8 mouse cellular contexts compared by ENCODE assay signal in the genomic region with DNA sequence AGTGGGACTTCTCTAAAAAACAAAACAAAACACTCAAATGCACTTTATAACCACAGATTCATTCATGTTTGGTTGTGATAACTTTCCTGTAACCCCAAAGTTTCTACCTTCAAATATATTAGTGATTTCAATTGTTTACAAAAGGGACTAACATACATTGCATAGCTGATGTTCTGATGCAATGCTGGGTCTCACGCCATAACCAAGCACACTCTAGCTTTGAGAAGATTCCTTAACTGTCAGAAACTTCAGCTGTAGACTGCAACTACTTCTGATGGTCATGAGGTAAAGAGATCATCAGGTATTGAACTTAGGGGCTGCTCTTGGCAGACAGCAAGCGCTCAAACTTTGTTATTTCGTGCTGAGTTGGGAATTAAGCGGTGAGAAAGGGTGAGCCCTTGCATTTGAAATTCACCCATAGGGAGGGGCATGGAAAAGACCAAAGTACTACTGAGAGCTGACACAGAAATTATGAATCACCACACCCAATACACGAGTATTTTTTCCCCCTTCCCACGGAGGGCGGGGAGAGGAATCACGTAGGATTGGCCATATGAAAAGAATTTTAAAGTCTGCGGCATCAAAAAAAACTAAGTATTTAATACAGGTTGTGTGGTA. TPM values are rescaled to one million over a fixed set of nuclear protein-coding genes. Genes with fewer than 3 reads are reported as not detected.
DNase-seq lines count a peak whose midpoint lies in the region; ATAC-seq and TF ChIP-seq lines count a peak whose summit lies in the region.

No protein-coding gene starts in this region.

- intact Hi-C loops in heart, postnatal 10 days (cut with DNase I): no loop called here

- H3K27ac ChIP-seq in heart, embryonic 10.5 days: peak overlapping the region; percentile 97
- H3K27ac ChIP-seq in ES-E14 (ENCODE audit: insufficient read depth, low read depth, low read length, poor library complexity, severe bottlenecking): peak overlapping the region; percentile 94; the same call in 1 of the 2 replicates
- no peak overlapping the region for H3K27ac ChIP-seq in hindbrain, embryonic 11.5 days (ENCODE audit: low read depth, low read length)
- H3K27ac ChIP-seq in midbrain, embryonic 11.5 days (ENCODE audit: low read depth, low read length): 0 out of 2 replicates have a peak overlapping the region, but pooled peaks have one; percentile 81

- H3K4me2 ChIP-seq in hindbrain, embryonic 11.5 days (replicated peaks; ENCODE audit: low read depth, low read length): peak overlapping the region; percentile 57
- peak overlapping the region; percentile 80 for H3K4me2 ChIP-seq in midbrain, embryonic 11.5 days

- H3K36me3 ChIP-seq in heart, embryonic 10.5 days: peaks cover 6% of the 10 kb centered on the region; the same call in 1 of the 2 replicates
- H3K36me3 ChIP-seq in ES-E14 (ENCODE audit: control insufficient read depth, insufficient read depth, low read length, poor library complexity, severe bottlenecking): peaks cover 3% of the 10 kb centered on the region; the same call in 1 of the 2 replicates
- no peaks in the 10 kb centered on the region for H3K36me3 ChIP-seq in hindbrain, embryonic 11.5 days (ENCODE audit: control insufficient read depth, insufficient read depth, low read length)
- H3K36me3 ChIP-seq in midbrain, embryonic 11.5 days (ENCODE audit: control insufficient read depth, insufficient read depth, low read length): no peaks in the 10 kb centered on the region

- no peaks in the 10 kb centered on the region for H3K9me3 ChIP-seq in heart, embryonic 10.5 days
- no peaks in the 10 kb centered on the region for H3K9me3 ChIP-seq in ES-E14 (ENCODE audit: control insufficient read depth, insufficient read depth, low read depth, low read length)
- H3K9me3 ChIP-seq in hindbrain, embryonic 11.5 days (ENCODE audit: control insufficient read depth, low read length): no peaks in the 10 kb centered on the region
- no peaks in the 10 kb centered on the region for H3K9me3 ChIP-seq in midbrain, embryonic 11.5 days (ENCODE audit: control insufficient read depth, low read length)

- peaks cover 16% of the 10 kb centered on the region for H3K4me1 ChIP-seq in heart, embryonic 10.5 days
- peaks cover 2% of the 10 kb centered on the region in 2 experiments; a peak in 2 of 4 replicates for H3K4me1 ChIP-seq in ES-E14 (ENCODE audit: control insufficient read depth in 2 of 2, insufficient read depth in 2 of 2, low read length in 2 of 2, poor library complexity in 1 of 2)
- no peaks in the 10 kb centered on the region for H3K4me1 ChIP-seq in hindbrain, embryonic 11.5 days (replicated peaks; ENCODE audit: control insufficient read depth, insufficient read depth, low read length)
- H3K4me1 ChIP-seq in midbrain, embryonic 11.5 days (ENCODE audit: control insufficient read depth, insufficient read depth, low read length): peaks cover 10% of the 10 kb centered on the region

- peak overlapping the region; percentile 100; the same call in 1 of the 2 replicates for H3K9ac ChIP-seq in ES-E14 (ENCODE audit: insufficient read depth, low read depth, low read length, poor library complexity, severe bottlenecking)
- H3K9ac ChIP-seq in hindbrain, embryonic 11.5 days (ENCODE audit: low read depth, low read length): peak overlapping the region; percentile 99
- H3K9ac ChIP-seq in midbrain, embryonic 11.5 days (ENCODE audit: low read length): peak overlapping the region; percentile 98

- H3K27me3 ChIP-seq in heart, embryonic 10.5 days (ENCODE audit: insufficient read depth, poor library complexity, severe bottlenecking): no peaks in the 10 kb centered on the region
- H3K27me3 ChIP-seq in hindbrain, embryonic 11.5 days (ENCODE audit: control insufficient read depth, insufficient read depth, low read length): no peaks in the 10 kb centered on the region
- no peaks in the 10 kb centered on the region for H3K27me3 ChIP-seq in midbrain, embryonic 11.5 days (ENCODE audit: control insufficient read depth, insufficient read depth, low read length)

- in situ Hi-C loops in ES-E14 (cut with MboI; ENCODE audit: low sequenced_read_pairs in 2 of 2, unreplicated experiment in 2 of 2): no loop called here

- DNase-seq in heart, embryonic 10.5 days (ENCODE audit: low spot score): no peak
- DNase-seq in heart, postnatal 10 days: no peak
- no peak for DNase-seq in ES-E14 (ENCODE audit: low read depth, low spot score)
- DNase-seq in hindbrain, embryonic 11.5 days (ENCODE audit: low spot score): peak; percentile 16
- peak; percentile 85 for DNase-seq in midbrain, embryonic 11.5 days (ENCODE audit: low spot score, missing footprints)
- no peak for DNase-seq in adrenal gland, adult 8-10 months
- DNase-seq in thymus, postnatal 36 days: no peak
- no peak for DNase-seq in gastrocnemius, postnatal 25 days

- H3K4me3 ChIP-seq in heart, embryonic 10.5 days: peak overlapping the region; percentile 91
- peak overlapping the region; percentile 98 to 100 for H3K4me3 ChIP-seq in ES-E14 (ENCODE audit: insufficient read depth in 1 of 2, low read depth in 1 of 2, low read length in 2 of 2, poor library complexity in 1 of 2, severe bottlenecking in 1 of 2)
- peak overlapping the region; percentile 82 for H3K4me3 ChIP-seq in hindbrain, embryonic 11.5 days (ENCODE audit: low read depth, low read length)
- peak overlapping the region; percentile 92 for H3K4me3 ChIP-seq in midbrain, embryonic 11.5 days (ENCODE audit: low read depth, low read length)

- WGBS in heart, embryonic 10.5 days: 17% methylated on average over 9 of the region's 9 CpGs
- WGBS in hindbrain, embryonic 11.5 days: 16% methylated on average over 9 of the region's 9 CpGs
- WGBS in midbrain, embryonic 11.5 days: 17% methylated on average over 9 of the region's 9 CpGs

- ATAC-seq in hindbrain, embryonic 11.5 days (ENCODE audit: low FRiP score): no peak
- no peak for ATAC-seq in midbrain, embryonic 11.5 days (ENCODE audit: low FRiP score)

TF ChIP-seq in ES-E14, 5 proteins besides CTCF, POLR2A, EP300 and RAD21:
- no peak for TF ChIP-seq CHD2 (IDR thresholded peaks at IDR 0.05; ENCODE audit: low read depth, low read length)
- TF ChIP-seq ZC3H11A (IDR thresholded peaks at IDR 0.05; ENCODE audit: borderline replicate concordance, low read depth, low read length): no peak
- TF ChIP-seq ZNF384 (IDR thresholded peaks at IDR 0.05; ENCODE audit: low read depth, low read length): no peak
- TF ChIP-seq MAFK (IDR thresholded peaks at IDR 0.05; ENCODE audit: insufficient read depth, low read depth, low read length): no peak
- no peak for TF ChIP-seq HCFC1 (IDR thresholded peaks at IDR 0.05; ENCODE audit: borderline replicate concordance, insufficient read depth, low read length)

RNA-seq across cellular contexts. Expression of gene Uba3, which starts 1.1 kb away (rescaled TPM):
- 88.8 and 90.6 TPM in 2 replicates for polyA plus RNA-seq in heart, embryonic 10.5 days (2016; fragmentation: Nextera tagmentation; extraction: Ambion mirVana)
- 10 to 100 TPM; 74.8 to 75.1 TPM for total RNA-seq in heart, postnatal 10 days (2021)
- total RNA-seq in ES-E14 (2012; rRNA removed): 70.3 and 76.4 TPM in 2 replicates
- polyA plus RNA-seq in hindbrain, embryonic 11.5 days (2014; fragmentation: Nextera tagmentation; extraction: Ambion mirVana): 104 and 111 TPM in 2 replicates
- 99.4 and 101 TPM in 2 replicates for polyA plus RNA-seq in midbrain, embryonic 11.5 days (2014; fragmentation: Nextera tagmentation; extraction: Ambion mirVana)
- 10 to 100 TPM; 51.9 to 66.2 (median 63.3) TPM for total RNA-seq in adrenal gland, adult 8-10 months (2022)
- total RNA-seq in gastrocnemius, postnatal 25 days (2021): 10 to 100 TPM; 34.1 to 35.3 TPM

RNA-seq across cellular contexts. Expression of gene Arl6ip5, which starts 6.1 kb away (rescaled TPM):
- polyA plus RNA-seq in heart, embryonic 10.5 days (2016; fragmentation: Nextera tagmentation; extraction: Ambion mirVana): 54.5 and 87.5 TPM in 2 replicates
- total RNA-seq in heart, postnatal 10 days (2021): 100 to 1,000 TPM in 1 of 2 experiments, 10 to 100 TPM in 1; 98.4 to 107 TPM
- total RNA-seq in ES-E14 (2012; rRNA removed): 46.5 and 64.5 TPM in 2 replicates
- 40.4 and 48.0 TPM in 2 replicates for polyA plus RNA-seq in hindbrain, embryonic 11.5 days (2014; fragmentation: Nextera tagmentation; extraction: Ambion mirVana)
- 41.4 and 41.8 TPM in 2 replicates for polyA plus RNA-seq in midbrain, embryonic 11.5 days (2014; fragmentation: Nextera tagmentation; extraction: Ambion mirVana)
- total RNA-seq in adrenal gland, adult 8-10 months (2022): 100 to 1,000 TPM; 114 to 145 (median 129) TPM
- 100 to 1,000 TPM; 132 to 165 TPM for total RNA-seq in gastrocnemius, postnatal 25 days (2021)

RNA-seq across cellular contexts. Expression of gene Tmf1, which starts 25.4 kb away (rescaled TPM):
- polyA plus RNA-seq in heart, embryonic 10.5 days (2016; fragmentation: Nextera tagmentation; extraction: Ambion mirVana): 23.8 and 24.0 TPM in 2 replicates
- total RNA-seq in heart, postnatal 10 days (2021): 10 to 100 TPM; 34.3 to 36.3 TPM
- 25.8 and 28.2 TPM in 2 replicates for total RNA-seq in ES-E14 (2012; rRNA removed)
- 34.4 and 42.5 TPM in 2 replicates for polyA plus RNA-seq in hindbrain, embryonic 11.5 days (2014; fragmentation: Nextera tagmentation; extraction: Ambion mirVana)
- polyA plus RNA-seq in midbrain, embryonic 11.5 days (2014; fragmentation: Nextera tagmentation; extraction: Ambion mirVana): 29.9 and 34.6 TPM in 2 replicates
- 10 to 100 TPM; 45.7 to 50.8 (median 47.5) TPM for total RNA-seq in adrenal gland, adult 8-10 months (2022)
- 10 to 100 TPM; 35.7 to 40.0 TPM for total RNA-seq in gastrocnemius, postnatal 25 days (2021)

RNA-seq across cellular contexts. Expression of gene Lmod3, which starts 48.2 kb away (rescaled TPM):
- 10.5 and 17.5 TPM in 2 replicates for polyA plus RNA-seq in heart, embryonic 10.5 days (2016; fragmentation: Nextera tagmentation; extraction: Ambion mirVana)
- total RNA-seq in heart, postnatal 10 days (2021): 10 to 100 TPM; 45.8 to 66.3 TPM
- 0.09 TPM in 1 of 2 replicates, not detected in the other for total RNA-seq in ES-E14 (2012; rRNA removed)
- 0.42 and 0.66 TPM in 2 replicates for polyA plus RNA-seq in hindbrain, embryonic 11.5 days (2014; fragmentation: Nextera tagmentation; extraction: Ambion mirVana)
- 0.08 TPM in 1 of 2 replicates, not detected in the other for polyA plus RNA-seq in midbrain, embryonic 11.5 days (2014; fragmentation: Nextera tagmentation; extraction: Ambion mirVana)
- total RNA-seq in adrenal gland, adult 8-10 months (2022): under 1 TPM in 2 of 4 experiments, not detected in 2; 0.15 to 0.16 TPM
- total RNA-seq in gastrocnemius, postnatal 25 days (2021): 100 to 1,000 TPM; 143 to 148 TPM

RNA-seq across cellular contexts. Expression of gene Eogt, which starts 55.4 kb away (rescaled TPM):
- polyA plus RNA-seq in heart, embryonic 10.5 days (2016; fragmentation: Nextera tagmentation; extraction: Ambion mirVana): 11.2 and 14.9 TPM in 2 replicates
- 10 to 100 TPM; 18.6 to 20.9 TPM for total RNA-seq in heart, postnatal 10 days (2021)
- 7.7 and 10.3 TPM in 2 replicates for total RNA-seq in ES-E14 (2012; rRNA removed)
- 8.4 and 8.6 TPM in 2 replicates for polyA plus RNA-seq in hindbrain, embryonic 11.5 days (2014; fragmentation: Nextera tagmentation; extraction: Ambion mirVana)
- polyA plus RNA-seq in midbrain, embryonic 11.5 days (2014; fragmentation: Nextera tagmentation; extraction: Ambion mirVana): 7.9 and 8.3 TPM in 2 replicates
- 10 to 100 TPM; 31.5 to 56.0 (median 44.0) TPM for total RNA-seq in adrenal gland, adult 8-10 months (2022)
- 1 to 10 TPM; 4.1 to 6.0 TPM for total RNA-seq in gastrocnemius, postnatal 25 days (2021)

Comparison
In these comparisons a context has a peak if more than half of its experiments do, and no peak if none do; other contexts are left out.
1. DNase-seq: peak in hindbrain, embryonic 11.5 days (single experiment) and midbrain, embryonic 11.5 days (single experiment); none in heart, embryonic 10.5 days (single experiment), heart, postnatal 10 days (0 of 2), ES-E14 (single experiment), adrenal gland, adult 8-10 months (single experiment), thymus, postnatal 36 days (0 of 2) and gastrocnemius, postnatal 25 days (single experiment).
2. Peak in every context shown above with its lines, with median percentiles within 50 percentile points of each other: H3K4me3 ChIP-seq and H3K9ac ChIP-seq.